Mouse (Mus musculus) right cerebral cortex, postnatal 25 days (tissue): ENCODE data around the gene Tent4a.

Experiments
- DNase-seq: peaks from one replicate; pipeline ENCODE4 v3.0.0; 2022

Tent4a gene

DNA sequence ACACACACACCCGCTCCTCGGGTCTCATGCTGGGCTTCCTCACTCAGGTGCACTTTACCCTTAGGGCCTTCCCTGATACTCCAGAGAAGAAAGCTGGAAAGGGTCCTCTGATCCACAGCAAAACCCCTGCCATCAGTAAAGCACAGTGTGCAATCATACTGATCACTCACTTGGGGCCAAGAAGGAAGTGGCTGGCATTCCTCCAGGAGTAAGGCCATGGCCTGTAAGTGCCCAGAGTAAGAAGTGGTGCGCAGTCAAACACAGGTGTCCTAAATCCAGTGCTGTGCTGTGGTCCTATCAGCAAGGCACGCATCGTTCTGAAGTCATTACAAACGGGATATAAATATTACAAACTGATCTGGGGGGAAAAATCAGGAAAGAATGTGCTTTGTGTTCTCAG lies 17.0 kb downstream of the Tent4a start:
- no peak for DNase-seq

DNA sequence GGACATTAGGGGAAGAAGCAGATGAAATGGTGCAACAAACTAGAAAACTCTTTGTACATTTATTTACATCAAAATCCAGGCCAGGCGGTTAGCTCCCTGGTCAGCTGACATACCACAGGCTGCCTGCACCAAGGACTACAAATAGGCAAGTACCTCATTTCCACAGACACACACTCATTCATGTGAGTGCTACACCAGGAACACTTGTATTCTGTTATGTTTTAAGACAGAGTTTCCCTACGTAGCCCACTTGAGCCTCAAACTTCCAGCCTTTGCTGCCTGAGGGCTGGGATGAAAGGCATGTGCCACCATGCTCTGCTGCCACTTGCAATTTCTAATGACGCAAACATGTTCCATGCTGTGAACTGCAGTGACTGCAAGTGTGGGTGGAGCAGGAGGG lies 19.3 kb downstream of the Tent4a start:
- no peak for DNase-seq

DNA sequence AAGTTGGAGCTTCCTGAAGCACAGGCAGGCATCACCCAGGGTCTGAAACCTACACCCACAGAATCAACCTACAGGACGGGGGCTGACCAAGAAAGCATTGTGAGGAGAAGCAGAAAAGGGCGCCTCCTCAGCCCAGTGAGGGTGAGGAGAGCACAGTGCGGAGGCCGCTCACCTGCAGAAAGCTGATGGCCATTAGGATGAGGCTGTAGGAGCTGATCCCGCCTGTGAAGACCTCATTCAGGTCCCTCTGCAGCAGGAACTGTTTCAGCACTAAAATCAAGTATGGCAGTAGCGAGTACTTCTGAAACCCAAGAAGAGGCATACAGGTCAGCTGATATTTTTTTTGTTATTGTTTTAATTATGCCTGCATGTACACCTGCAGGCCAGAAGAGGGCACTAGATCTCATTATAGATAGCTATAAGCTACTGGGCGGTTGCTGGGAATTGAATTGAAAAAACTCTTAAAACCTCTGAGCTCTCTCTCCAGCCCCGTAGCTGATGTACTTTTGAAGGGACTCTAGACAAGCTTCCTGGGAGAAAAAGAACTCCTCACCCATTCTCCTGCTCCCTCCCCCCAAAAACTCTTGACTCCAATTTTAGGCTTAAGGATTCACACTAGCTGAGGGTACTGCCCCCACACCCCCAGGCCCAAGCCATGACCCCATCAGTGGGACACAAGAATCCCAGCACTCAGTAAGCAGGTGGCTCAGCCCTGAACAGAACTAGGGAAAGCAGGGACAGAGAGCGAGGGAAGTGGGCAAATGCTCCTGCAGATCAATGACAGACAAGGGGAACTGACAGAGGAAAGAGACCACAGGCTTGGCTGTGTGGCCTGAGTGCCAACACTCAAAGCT lies 24.8 kb downstream of the Tent4a start:
- no peak for DNase-seq

DNA sequence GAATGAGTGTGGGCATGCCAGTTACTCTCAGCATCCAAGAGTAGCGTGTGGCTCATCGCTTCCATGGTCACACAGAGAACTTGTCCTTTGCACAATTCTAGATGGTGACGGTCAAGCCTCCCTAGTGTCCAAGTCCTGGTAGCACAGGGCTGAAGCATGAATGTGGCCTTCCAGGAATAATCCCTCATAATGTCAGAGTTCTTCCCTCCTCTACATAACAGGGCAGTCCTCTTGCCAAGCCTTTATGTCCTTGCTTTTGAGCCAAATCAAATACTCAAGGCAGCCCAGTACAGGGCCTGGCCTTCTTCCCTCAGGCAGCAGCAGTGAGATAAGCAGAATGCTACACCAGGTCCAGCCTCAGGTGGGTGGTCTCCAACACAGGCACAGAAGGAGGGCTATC lies 26.8 kb downstream of the Tent4a start:
- no peak for DNase-seq

DNA sequence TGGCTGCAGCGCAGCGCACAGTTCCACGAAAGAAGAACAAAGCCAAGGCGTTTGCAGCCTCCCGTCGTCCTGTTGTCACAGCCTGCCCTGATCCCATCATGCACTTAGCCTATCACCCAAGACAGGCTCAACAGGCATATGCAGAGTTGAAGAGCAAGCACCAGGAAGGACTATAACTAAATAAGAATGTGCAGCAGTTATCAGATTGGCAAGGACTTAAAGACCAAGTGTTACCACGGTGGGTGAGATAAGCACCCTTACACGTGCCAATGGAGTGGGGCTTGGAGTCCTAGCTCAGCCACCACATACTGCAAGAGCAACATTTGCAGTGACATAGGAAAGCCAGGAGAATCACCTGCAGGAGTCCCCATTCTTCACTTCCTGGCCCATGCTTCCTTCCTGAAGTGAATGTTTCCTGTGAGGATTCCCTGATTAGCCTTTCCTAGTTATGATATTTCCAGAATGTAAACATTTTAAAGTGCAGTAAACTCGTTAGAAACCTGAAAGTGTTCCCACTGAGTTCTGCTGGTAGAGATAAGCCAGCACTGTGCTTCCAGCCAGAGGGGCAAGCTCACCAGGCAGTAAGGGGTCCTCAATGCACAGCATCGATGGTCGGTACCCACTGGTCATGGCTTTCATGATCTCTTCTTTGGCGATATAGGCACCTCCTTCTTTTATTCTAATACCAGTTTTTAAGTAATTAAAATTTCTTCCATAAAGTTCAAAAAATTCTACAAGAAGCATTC lies 27.9 kb downstream of the Tent4a start:
- no peak for DNase-seq

DNA sequence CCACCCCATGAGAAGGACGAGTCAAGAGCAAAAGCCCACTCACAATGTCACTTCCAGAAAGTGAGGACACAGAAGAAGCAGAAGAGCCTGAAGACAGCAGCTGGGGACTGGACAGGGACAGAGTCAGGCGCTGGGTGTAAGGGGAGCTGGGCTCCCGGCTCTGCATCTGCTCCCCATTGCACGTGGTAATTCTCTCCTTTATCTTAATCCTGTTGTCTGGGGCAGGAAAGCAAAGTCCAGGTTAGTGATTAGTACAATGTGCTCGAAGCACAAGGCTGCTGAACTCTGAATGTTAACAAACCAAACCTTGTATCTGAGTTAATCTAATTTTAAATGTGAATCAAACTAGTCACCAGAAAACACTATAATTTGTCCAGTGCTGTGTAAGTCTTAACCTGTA lies 31.6 kb downstream of the Tent4a start:
- DNase-seq, result no peak

DNA sequence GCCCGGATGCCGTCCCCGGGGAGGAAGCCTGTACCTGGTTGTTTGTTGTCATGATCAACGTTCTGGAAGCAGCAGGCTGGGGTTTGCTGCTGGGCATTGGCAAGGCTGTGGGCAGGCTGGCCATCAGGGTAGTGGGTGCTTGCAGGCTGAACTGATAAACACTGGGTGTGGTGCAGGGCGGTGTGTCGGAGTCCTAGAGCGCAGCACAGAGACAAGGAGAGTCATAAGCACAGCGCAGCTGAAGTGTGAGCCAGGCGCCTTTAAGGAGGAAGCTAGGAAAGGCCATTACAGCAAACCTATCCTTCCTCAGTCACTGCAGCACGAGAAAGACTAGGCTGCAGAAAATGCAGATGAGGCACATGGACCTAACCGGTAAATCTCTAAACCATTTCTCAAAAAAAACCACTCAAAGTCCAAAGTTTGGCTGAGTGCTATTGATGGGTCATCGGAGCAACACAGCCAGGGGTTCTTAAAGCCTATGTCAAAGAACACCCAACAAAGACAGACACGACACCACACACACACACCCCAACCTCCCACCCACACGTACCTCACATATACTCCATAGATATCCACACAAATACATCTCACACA lies 32.2 kb downstream of the Tent4a start:
- no peak for DNase-seq

DNA sequence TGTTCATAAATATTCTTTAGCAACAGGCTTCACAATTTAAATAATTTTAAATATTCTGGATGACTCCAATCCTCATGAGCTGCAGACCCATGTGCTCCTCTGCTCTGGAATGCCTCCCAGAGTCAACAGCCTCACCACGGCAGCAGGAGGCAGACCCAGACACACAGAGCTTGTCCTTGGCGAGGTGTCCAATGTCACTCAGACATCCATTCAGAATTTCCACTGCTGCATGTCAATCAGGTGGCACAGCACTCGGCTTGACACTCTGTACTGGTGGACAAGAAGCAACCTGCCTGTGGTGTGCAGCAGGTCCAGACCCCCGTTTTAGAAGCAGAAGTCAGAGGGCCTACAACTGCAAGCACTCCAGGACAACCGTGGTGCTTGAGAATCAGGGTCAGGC lies 36.1 kb downstream of the Tent4a start:
- no peak for DNase-seq

DNA sequence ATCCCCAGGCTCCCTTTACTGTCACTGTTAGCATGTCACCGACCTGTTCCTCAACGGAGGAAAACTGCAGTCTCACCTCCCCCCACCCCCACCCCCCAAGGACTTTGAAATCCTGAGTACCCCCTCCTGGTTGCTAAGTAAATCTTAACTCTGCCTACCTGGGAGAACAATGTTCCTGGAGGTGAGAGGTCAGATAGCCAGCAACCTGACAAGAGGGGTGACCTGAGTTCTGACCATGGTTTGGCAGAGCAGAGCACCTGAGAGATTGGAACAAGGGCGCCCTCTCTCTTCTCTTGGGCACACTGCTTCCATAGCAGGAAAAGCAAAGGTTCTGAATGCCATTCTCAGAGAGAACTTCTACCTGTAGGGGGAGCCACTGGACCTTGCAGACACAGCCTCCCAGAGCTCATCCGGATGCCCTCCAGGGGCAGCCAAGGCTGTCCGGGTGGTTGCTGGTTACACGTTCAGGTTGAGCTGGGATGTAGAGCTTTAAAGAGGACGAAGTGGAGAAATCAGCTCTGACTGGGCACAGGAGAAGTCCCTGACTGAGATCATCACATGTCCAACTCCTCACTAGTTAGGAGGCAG lies 41.4 kb downstream of the Tent4a start:
- no peak for DNase-seq

DNA sequence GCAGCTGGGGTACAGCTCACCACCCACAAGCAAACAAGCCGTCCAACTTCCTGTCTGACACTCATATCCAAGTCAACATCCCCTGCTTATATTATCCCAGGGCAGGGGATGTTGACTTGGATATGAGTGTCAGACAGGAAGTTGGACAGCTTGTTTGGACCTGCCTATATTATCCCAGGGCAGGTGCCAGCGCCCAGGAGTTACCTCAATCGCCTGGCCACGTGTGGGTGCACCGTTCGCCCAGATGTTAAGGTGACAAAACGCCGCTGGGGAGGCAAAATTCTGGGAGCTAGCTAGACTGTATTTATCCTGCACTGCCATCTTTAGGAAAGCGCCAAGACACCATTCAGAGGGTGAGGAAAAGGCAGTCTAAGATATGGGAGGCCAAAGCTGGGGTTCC lies 44.6 kb downstream of the Tent4a start:
- no peak for DNase-seq

DNA sequence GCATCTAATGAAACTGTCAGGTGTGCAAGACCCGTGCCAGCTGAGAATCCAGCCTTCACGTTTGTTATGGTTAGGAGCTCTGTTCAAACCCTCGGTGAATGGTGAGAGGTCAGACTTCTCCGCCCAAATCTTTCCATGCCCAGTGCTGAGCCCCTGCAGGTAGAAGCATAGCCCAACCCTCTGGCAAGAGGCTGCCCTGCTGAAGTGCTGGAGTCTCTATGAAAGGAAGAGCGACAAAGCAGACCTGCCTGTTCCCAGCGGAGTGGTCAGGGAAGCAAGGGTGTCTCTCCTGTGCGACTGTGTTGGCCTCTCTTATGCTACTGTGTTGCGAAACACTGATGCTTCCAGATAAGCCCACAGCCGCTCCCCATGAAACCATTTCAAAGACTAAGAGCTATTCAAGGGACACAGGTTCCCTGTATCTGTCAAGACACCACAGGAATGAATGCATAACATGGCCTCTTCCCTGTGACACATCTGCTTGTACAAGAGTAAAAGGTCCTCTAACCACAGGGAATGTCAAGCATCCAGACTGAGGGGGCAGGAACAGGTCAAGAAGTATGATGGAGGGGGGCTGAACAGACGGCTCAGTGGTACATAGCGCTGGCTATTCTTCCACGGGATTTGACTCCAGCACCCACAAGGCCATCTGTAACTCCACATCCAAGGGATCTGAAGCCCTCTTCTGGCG lies 45.7 kb downstream of the Tent4a start:
- no peak for DNase-seq

DNA sequence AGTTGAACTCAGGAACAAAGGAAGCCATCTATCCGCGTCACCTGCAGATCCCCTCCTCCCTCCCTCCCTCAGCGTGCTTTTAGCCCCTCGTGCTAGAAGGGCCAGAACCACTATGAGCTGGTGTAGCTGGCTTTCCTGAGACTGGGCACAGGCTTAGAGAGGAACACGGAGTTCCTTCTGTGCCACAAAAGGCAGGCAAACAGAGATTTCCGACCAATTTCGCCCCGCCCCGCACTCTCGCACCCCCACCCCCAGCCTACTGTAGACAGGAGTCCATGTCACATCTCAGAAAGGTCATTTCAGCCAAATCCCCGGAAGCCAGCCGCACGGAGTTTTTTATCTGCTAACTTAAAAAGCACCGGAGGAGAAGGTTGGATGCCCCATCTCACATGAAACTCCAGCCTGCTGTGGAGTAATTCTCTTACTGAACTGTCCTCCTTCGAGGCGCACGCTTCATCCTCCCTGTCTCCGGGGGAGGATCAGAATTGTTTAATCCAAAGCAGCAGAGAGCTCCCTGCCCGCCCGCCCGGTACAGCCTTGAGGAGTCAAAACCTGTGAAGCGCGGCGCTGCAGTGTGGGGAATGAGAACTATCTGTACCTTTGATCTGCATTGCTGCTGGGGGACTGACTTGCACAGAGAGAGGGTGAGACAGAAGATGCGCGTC lies 46.7 kb downstream of the Tent4a start:
- peak; percentile 35 for DNase-seq

DNA sequence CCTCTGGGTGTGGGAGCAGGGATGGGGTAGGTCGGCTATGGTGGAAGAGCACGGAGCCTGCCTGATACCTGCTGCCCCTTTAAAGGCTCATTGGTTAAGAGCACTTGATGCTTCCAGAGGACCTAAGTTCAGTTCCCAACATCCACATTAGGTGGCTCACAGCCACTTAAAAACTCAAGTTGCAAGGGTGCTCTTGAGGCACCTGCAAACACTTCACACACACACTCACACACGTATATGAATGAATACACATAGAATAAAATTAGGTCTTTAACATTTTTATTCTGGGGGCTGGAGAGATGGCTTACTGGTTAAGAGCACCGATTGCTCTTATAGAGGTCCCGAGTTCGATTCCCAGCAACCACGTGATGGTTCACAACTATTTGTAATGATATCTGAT lies 47.3 kb downstream of the Tent4a start:
- no peak for DNase-seq

DNA sequence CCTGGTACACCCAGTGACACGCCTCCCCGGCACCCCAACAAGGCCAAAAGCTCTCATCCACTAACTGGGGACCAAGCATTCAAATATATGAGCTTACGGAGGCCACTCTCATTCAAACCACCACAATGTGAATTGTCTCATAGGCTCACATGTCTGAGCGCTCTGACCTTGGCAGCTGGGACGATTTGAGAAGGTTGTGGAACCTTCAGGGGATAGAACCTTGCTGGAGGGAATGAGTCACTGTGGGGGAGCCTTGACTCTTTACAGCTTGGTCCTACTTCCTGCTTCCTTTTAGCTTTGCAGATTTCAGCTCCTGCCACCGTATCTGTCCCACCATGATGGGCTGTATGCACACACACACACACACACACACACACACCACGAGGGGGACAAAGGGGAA lies 48.6 kb downstream of the Tent4a start:
- DNase-seq, result no peak

DNA sequence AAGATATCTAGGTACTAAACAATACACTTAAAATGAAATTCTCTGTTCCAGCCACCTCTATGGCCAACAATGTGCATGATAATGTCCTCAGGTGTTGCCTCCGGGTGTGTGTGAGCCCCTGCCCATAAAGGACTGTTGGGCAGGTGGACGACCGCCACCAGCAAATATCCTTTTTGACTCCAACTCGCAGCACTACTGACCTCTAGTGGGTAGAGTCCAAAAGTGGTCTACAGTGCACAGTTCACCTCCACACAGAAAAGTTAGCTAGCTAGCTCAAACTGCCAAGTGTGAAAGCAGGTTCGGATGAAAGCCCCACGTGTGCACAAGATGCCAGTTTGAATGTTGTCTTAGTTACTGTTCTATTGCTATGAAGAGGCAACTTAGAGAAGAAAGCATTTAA lies 49.1 kb downstream of the Tent4a start:
- DNase-seq, result no peak

DNA sequence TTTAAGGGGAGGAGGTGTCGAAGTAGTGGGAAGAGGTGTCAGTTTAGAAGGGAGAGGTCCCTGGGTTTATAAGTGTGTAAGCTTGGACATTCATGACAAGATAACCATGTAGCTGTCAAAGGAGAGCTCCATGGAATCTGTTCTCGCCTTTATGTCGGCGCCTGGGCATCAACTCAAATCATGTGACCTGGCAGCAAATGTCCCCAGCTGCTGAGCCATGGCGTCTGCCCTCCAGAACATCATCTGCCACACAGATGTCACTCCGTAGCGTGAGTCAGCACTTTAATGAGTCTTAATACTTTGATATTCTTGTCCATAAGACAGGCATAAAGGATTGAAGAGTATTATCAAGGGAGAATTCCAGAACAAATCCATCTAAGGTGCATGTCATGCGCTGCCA lies 51.7 kb downstream of the Tent4a start:
- no peak for DNase-seq

DNA sequence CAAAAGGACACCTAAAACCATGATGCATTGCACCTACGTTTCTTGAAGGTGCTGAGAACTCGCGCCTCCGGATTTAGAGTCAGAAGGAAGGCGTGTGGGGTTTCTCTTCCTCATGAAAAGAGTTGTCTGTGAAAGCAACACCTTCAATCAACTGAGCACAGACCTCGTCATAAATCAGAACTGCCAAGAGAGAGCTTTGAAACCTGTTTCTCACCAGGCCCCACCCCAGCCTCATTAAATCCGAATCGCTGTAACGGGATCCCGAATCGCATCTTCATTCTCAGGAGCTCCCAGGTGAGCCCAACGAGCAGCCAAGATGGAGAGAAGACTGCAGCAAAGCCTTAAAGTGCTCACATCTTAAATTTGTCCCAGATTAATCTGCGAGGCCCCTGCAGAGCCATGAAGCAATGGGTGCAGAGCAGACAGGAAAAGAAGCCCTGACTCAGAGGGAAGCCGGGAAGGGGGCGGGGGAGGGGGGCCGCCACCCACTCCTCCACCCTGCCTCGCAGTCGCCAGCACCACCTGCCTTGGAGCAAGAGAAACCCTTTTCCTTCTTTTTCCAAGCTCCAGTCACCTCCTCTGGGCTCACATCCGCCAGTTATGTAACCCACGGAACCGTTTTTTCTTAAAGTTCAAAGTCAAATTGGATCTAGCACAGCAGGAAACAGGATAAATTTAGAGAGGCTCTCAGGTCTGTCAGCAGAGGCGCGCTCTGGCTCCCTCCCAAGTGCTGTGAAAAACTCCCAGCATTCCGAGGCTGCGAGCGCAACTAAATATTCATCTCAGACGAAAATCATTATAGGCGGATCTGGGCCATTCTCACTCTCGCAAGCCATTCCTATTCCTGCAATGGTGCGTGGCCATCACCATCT lies 52.5 kb downstream of the Tent4a start:
- peak; percentile 89 for DNase-seq

DNA sequence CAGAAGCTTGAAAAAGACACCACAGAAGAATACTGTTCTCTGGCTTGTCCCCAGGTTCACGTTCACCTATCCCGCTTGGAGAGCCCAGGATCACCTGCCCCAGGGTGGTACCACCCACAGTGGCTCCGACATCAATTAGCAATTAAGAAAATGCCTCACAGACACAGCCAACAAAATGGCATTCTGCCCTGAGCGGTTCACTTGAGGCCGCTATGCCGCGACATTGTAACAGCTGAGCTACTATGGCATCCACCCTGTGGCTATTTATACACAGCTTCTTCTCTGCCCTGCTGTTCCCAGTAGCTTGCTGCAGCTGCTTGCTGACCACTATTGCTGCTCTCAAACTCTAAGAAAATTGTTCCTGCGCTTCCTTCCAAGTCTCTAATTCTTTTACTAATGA lies 53.4 kb downstream of the Tent4a start:
- no peak for DNase-seq

DNA sequence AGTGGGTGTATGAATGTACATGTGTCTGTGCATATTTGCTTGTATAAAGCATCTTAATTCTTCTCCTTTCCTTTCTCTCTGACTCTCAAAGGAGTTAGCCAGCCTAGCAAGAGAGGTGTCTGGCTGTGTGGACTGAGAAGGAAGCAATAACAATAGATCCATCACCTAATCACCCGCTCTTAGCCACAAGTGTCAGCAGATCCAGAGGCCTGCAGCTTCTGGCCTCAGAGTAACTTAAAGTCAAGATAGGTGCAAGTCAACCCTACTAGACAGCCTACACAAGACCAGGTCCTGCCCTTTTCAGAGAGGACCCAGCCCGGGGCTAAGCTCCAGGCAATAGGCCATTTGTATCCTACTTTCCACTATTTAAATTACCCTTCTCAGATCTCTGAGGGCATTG lies 54.5 kb downstream of the Tent4a start:
- no peak for DNase-seq

DNA sequence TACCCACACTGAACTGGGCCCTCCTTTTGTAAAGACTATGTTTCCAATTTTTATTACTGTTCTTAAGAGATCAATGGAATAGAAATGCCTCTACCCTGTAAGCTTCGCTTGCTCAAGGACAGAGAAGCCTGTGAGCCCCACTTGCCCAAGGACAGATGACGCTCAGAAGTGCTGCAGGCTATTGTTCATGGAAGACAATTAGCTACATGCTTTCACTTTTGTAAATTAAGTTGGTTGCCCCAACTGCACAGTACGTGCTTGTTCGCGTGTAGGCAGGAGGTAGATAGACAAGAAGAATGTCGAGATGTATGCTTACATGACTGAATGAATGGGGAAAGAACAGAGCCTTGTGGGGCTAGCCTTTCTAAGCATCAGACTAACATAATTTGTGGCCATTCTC lies 55.7 kb downstream of the Tent4a start:
- DNase-seq, result no peak
